Mouse (Mus musculus) adrenal gland, postnatal 10 days (tissue): ENCODE measurements around the gene Elfn2. TPM values are rescaled to one million over a fixed set of nuclear protein-coding genes. Genes with fewer than 3 reads are reported as not detected.

Experiments used
- DNase-seq: peaks from one replicate; pipeline ENCODE4 v3.0.0; 2021; ENCODE audit warnings: mixed read lengths
- total RNA-seq, 2 experiments: library from RNA; stranded (reverse); gene quantifications; 2 replicates each; pipeline ENCODE4 v1.2.3; 2021

Elfn2 gene
- total RNA-seq, 2 experiments from 2014 or later = 2.5 to 2.9 TPM

DNA sequence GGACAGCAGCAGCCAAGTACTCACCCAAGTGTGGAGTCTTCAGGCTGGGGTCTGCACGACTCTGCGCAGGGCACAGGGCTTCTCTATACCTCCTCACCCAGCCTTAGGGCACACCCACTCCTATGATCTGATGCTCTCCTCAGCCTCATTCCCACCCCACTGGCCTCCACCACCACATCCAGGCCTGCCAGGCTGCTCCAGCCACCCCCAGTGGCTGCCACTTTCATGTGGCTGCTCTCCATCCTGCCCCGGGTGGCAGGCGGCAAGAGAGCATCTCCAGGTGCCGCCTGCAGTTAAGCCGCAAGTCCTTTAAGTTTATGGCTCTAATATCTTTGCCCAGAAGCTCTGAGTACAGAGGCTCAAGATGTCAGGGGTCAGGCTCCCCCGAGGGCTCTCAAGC, 8.1 kb upstream of the Elfn2 start:
- DNase-seq = no peak

DNA sequence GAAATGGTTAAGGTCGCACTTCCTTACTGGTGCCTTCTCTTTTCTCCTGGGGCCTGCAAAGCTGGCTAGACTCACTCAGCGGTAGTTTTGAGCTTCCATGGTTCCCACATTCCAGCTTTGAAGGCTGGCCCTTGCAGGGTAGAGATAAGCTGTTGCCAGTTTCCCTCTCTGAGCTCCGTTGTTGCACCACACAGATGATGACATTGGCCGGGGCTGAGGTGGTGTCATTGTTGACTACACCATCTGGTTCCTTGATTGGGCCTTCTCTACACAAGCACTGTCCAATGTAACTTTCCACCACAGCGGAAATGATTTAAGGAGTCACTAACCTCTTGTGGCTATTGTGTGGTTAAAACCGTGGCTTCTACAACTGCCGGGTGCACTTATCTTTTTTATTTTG, 2.0 kb upstream of the Elfn2 start:
- DNase-seq = peak; percentile 75

DNA sequence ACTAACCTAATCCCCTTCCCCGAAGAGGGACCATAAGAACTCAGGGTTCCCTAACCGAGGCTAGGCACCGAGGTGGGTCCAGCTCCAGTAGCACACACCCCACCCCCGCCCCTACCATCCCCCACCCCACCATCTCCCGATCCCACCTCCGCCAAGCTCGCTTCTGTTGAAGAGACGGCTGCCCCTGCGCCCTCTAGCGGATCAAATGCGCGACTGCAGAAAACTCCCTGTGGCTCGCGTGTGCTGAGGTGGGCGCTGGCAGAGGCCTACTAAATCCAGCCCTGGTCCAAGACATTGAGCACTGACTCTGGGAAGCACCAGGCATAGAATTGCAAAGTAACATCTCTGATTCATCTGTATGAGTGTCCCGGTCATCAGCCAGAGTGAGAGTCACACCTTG, 1.5 kb upstream of the Elfn2 start:
- DNase-seq = peak; percentile 76

DNA sequence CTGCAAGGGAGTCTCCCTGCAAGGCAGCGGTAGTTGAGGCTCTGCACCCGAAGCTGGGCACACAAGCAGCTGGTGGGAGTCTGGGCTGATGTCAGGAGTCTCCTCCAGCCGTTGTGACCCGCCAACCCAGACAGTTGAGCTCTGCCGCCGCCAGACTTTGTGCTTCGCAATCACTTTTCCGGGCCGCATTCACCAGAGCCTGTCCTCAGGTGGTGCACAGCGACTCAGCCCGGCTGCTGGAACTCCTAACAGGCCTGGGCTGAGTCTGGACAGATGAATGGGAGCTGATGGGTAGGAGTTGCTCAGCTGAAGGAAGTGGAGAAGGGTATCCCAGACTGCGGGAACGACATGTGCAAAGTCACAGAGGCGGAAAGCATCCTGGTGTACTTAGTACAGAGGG, 845 bp upstream of the Elfn2 start:
- DNase-seq = no peak

DNA sequence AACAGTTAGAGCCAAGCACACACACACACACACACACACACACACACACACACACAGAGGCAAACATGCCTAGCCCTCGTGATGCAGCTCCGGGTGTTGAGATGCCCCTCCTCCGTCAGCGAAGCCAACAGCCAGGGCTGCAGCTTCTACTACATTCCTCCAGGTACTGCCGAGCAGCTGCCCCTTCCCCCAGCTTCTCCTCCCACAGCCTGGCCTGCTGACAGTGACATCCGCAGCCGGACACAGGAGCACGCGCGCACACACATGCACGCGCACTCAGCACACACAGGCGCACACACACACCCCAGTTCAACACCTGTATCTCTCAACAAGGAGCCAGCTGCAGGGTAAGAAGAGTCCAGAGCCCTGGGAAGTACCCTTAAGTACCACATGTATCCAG, 1.6 kb downstream of the Elfn2 start:
- no peak for DNase-seq

DNA sequence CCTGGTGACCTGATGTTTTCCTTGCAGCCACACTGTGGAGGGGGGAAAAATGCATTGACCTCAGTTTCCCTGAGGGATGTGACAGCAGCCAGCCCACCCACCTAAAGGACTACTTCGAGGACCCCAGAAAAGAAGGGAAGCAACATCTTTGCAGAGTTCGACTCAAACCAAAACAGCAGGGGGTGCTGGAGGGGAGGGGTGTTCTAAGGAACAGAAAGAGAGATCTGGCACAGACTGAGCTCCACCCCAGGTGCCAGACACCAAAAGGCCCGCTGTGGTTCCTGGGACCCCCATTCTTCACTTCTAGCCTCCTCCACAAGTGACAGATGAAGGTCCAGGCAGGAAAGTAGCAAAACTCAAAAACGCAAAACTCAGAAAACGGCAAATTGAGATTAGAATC, 2.7 kb downstream of the Elfn2 start:
- DNase-seq = no peak

DNA sequence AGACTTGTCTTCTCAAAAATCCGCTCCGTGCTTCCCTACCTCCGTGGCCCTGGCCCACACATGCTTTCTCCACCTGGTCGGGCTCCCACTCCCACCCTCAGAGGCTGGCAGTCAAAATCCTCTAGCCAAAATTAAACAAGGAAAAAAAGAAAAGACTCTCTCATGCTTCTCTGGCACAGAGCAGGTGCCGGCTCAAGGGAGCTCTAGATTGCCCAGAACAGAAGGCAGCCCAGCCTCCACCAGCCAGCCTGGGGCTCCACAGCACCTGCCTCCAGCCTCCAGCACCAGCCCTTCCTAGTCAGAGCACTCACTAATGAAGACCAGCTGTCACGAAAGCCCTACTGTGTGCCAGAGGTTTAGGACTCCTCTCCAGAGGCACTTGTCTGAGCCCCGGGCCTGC, 4.8 kb downstream of the Elfn2 start:
- DNase-seq = no peak

DNA sequence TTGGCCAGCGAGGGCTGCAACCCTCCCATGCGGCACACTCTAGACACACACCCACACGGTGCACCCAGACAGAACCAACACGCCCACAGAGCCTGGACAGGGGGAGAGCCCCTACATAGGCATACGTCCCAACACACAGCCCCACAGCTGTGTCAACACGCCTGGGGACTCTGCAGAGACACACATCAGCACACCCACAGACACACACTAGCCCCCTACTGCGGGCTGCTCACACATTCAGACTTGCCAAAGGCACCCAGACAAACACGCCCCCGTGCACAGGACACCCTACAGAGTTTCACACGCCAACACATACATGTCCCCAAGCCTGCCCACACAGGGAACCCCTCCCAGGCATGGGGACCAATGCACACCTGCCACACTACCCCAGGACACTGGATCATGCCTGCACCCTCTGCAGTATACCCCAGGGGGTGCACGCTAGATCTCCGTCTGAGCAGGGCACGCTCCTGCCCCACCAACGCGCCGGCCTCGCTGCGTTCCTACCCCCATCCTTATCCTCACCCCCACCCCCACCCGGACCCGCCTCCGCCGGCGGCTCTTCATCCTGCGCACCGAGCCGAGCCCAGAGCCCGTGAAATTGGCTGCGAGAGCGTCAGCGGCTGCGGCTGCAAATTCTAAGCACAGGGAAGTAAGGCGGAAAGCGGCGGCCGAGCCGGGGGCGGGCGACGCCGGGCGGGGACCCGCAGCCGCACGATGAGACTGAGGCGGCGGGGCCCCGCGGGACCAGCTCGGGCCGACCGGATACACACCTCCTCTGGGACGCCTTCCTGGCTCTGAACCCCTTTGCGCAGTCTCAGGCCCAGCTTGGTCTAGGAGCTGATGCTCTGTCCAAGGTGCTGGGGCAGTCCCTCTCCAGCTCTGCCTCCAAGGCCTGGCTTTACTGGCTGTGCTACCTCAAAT, 6.0 kb downstream of the Elfn2 start:
- peak; percentile 71 for DNase-seq

DNA sequence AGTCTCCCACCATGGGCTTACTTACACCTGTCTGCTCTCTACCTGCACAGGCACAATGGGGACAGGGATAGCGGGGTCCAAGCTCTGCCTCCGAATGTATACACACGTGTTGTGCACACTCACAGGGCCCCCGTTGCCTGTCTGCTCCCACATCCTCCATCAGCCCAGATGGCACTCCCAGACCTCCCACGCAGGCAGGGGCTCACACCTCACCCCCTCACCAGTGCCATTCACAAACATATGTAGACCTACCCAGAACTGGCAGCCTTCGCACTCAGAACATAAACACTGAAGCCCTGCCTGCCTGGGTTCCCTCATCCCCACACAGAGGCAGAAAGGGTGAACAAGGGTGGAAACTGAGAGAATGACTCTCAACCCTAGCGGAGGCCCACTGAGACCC, 6.6 kb downstream of the Elfn2 start:
- no peak for DNase-seq

DNA sequence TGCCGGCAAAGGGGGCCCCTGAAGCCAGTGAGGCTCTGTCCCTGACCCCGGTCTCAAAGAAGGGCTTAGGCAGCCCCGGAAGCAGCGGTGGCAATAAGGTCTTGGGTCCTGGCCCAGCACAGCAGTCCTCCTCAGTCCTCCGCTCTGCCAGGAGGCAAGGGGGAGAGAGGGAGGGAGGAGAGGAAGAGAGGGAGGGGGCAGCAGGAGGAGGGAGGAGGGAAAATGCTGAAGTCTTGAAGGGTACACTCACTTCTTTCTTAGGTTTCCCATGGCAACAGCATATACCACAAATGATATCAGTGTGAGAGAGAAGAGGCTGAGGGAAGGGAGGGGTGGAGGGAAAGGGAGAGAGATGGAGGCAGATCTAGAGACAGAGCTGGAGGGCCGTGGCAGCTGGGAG, 7.9 kb downstream of the Elfn2 start:
- DNase-seq = no peak

DNA sequence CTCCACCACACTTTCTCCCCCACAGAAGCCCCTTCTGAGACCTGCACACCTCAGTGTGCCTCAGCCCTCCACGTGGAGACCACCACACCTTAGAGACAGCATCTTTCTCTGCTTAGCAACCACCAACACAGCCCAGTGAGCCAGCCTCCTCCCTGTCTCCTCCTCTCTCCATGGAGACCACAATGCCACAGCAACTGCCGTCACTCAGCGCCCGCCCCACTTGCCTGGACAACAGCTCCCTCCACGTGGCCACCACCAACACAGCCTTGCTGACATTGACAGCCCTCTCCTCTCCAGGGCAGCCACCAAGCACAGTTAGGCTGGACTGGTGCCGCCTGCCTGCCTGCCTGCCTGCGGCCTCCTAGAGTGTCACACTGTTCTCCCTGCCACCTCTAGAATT, 8.8 kb downstream of the Elfn2 start:
- peak; percentile 22 for DNase-seq

DNA sequence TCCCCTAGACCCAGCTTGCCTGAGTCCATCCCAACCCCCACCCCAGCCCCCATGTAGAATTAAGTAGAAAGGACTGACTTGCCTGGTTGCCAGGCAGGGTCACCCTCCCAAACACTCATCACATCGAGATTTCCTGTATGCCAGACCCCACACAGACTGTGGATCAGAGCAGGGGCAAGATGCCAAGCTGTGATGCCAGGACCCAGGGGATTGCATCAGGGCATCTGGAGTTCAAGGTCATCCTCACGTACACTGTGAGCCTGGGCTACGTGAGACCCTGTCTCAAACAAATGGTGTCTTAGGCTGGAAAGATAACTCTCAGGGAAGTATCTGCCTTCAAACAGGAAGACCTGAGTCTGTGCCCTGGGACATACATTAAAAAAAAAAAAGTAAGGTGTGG, 11.9 kb downstream of the Elfn2 start:
- peak; percentile 33 for DNase-seq

DNA sequence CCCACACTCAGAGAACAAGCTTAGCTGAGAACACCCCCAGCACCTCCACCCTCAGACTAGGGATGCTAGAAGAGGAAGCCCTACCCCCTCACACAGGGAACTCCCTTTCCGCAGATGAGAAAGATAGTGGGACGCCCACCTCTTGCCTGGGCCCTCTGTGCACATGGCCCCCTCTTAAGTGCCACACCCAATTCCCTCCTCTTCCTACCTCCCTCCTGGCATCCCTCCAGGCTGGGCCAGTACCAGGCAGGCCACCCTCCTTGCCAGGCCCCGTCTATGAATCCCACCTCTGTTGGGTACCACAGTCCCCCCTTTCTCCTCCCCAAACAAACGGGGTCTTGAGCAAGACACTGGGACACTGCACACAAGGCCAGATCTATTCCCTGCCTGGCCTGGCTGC, 13.7 kb downstream of the Elfn2 start:
- no peak for DNase-seq

DNA sequence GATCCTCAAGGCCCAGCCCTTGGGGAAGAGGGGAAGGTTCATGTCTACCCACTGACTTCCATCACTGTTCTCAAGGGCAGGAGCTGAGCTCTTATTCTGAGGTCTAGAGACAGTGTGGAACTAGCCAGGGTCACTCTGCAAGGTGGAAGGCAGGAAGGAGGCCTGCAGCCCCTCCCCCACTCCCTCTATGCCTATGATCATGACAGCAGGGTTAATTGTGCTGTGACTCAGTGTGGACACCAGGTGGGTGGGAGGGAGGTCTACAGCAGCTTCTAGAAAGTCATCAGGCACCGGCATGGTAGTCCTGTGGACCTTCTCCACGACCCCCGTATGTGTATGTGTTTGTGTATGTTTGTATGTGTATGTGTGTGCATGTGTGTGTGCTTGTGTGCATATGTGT, 14.6 kb downstream of the Elfn2 start:
- DNase-seq = peak; percentile 35

DNA sequence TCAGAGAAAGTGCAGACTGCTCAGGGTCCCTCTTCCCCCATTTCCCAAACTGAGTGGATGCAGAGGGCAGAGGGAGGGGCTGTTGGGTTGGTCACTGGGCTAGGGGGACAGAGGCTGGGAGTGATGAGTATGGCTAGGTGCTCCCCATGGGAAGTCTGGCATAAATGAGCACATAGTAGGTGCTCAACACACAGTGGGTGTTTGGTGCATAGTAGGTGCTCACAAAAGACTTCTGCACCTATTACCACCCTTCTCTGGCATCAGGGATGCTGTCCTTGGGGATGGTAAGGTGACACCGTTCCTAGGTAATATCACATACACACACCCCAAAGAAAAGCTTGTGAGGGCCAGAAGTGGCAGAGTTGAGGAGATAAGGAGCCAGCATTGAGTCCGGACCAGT, 18.2 kb downstream of the Elfn2 start:
- DNase-seq = no peak

DNA sequence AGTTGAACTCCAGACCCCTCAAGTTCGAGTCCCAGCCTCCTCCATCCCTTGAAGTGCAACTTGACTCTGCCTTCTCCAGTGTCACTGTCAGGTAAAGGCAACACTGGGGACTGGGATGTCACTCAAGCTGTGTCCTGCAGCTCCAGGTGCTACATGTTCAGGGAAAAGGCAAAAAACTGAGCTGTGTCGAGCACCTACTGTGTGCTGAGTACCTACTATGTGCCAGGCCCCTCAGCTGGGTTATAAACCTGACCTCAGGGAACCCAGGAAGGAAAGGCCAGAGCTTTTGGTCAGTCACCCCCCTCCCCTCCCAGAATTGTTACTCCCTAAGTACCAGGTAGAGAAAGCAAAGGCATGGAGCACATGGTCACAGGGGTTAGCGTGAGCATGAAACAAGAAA, 19.1 kb downstream of the Elfn2 start:
- DNase-seq = no peak

DNA sequence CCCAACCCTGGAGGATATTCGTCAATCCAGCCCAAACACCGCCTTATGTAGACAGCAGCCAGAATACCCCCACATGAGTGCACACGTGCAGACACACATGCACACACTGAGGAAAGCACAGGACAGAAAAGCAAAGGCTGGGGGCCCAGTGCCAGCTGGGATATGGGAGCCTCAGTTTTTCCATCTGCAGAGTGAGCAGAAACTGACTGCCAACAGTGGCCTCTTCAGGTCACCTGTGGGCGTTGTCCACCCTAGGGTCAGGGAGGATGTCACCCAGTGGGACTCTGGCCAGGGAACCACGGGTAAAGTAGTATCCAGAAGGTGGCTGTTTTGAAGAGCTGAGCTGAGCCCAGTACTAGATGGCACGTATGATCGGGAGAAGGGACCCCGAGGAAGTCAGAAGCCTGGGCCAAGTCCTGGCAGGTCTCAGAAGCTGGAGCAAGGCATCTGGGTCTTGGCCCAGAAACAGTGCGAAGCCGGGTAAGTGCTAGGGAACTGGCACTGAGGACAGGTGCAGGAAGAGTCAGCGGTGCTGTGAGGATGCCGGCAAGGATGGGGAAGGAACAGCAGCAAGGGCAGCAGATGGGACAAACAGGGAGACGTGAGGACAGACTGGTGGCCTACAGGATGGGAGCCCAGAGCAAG, 20.0 kb downstream of the Elfn2 start:
- DNase-seq = no peak

DNA sequence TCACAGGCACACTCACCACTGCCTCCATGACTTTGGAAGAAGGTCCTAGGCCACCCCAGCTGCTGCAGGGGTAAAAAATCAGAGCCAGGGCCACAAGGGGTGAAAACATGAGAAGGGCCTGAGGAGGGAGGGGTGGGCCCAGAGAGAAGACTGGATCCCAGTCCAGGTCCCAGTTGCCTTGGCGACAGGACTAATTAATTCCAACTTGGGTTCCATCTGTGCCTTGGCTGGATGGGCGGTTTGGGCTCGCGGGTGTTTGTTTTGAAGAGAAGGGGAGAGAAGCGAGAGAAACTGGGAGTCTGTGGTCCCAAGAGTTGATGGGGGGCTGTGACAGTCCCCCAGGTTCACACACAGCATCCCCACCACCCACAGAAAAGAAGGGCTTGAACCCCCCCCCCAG, 20.5 kb downstream of the Elfn2 start:
- no peak for DNase-seq

DNA sequence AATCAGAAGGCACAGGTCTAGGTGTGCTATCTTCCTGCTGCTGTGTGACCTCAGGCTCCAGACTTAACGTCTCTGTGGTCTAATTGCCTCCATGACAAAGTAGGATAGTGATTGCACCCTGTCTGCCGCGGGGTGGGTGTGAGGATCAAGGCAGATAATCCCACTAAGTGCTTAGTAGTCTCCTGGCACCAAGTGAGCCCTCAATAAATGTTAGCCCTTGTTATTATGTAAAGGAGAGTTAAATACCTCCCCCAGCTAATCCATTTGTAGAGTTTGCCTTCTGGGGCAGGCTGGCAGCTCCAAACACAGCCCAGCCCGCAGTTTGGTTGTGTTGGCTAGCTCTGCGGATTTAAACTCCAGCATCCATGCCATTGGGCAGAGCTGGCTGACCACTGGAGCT, 22.8 kb downstream of the Elfn2 start:
- DNase-seq = no peak

DNA sequence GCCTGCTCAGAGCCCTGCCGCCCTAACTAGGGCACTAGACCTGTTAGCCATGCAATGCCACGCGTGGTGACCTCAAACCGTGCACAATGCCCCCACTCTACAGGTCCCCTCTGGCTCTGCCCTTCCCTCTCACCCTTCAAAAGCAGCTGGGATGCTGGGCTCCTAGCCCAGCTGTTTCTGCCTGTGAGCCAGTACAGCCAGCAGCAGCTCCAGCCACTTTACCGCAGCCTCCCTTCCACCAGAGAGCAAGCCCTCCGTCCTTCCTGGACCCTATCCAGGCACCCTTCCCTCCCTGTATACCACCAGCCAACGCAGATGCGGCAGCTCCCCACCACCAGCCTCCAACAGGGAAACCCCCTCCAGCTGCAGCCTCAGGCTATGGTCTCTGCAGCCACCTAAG, 26.1 kb downstream of the Elfn2 start:
- DNase-seq = no peak

DNA sequence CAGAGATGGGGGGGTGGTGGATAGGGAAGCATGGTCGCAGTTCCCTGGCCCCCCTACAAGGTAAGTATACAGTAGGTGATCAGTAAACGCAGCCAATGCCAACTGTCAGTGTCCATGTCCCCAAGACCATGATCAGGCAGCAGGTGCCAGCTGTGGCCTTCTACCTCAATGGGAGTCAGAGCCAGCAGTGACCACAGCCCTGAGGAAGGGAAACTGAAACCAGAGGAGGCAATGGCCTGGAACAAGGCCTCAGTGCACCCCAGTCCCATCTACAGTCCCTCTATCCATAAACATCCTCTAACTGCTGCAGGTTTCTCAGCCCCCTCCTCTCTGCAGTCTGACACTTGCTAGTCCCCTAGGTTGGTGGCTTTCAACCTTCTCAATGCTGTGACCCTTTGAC, 27.9 kb downstream of the Elfn2 start:
- DNase-seq = no peak

DNA sequence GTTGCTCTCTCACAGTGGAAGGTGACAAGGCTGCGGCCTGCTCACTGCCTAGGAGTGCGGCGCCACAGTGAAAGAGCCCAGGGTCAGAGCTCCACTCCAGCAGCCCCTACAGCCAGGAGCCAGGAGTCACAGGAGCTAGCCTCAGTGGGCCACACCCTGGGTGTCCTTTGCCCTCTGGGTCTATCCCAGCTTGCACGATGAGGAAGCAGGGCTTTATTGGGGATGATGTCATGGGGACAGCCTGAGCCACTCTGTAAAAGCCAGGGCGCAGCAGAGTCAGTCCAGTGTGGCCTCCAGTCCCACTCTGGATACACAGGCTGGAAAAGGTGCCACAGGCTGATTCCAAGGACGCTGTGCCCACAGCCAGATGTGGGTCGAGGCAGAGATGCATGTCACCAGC, 31.7 kb downstream of the Elfn2 start:
- no peak for DNase-seq

DNA sequence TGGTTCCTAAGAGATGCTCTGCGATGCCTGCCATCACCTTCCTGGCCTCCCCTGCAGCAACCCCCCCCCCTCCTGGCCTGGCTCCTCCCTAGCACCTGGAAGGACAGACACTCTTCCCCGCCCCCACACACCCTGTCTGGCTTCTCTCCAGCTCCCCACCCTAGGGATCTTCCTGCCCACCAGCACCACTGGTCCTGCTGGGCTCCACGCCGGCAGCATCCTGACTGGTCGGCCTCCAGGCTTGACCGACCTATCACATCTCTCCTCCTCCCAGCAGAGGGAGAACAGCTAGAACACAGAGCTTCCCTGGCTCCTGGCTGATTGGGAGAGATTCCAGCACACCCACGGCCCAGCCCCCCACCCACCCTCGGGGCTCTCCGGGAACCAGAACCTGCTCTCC, 34.5 kb downstream of the Elfn2 start:
- no peak for DNase-seq

DNA sequence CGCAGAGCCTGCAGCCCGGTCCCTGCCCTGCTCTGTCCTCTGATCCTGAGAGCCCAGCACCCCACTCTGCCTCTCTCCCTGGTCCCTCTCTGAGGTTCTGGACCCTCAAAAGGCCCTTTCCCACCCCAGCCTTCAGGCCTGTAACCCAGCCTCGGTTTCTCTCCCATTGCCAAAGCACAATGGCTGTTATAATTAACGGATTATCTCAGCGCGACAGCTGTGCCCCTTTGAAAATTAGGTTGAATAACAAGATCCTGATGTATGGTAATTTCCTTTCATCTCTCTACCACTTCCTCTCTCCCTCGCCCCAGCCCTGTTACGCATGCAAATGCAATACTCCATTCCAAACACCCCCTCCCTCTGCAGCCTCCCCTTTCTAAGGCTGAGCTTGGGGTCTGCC, 35.1 kb downstream of the Elfn2 start:
- DNase-seq = no peak
